Mouse (Mus musculus) stomach, postnatal 0 days (tissue): ENCODE results near the gene Dact1.

Source experiments
- CTCF ChIP-seq: IDR thresholded peaks from 2 replicates; pipeline ENCODE4 v1.5.1; 2016; ENCODE audit warnings: antibody characterized with exemption, low read depth, mild to moderate bottlenecking, moderate library complexity
- EP300 ChIP-seq: optimal IDR thresholded peaks from 2 replicates; pipeline ENCODE3; 2016; ENCODE audit warnings: antibody characterized with exemption

DNA sequence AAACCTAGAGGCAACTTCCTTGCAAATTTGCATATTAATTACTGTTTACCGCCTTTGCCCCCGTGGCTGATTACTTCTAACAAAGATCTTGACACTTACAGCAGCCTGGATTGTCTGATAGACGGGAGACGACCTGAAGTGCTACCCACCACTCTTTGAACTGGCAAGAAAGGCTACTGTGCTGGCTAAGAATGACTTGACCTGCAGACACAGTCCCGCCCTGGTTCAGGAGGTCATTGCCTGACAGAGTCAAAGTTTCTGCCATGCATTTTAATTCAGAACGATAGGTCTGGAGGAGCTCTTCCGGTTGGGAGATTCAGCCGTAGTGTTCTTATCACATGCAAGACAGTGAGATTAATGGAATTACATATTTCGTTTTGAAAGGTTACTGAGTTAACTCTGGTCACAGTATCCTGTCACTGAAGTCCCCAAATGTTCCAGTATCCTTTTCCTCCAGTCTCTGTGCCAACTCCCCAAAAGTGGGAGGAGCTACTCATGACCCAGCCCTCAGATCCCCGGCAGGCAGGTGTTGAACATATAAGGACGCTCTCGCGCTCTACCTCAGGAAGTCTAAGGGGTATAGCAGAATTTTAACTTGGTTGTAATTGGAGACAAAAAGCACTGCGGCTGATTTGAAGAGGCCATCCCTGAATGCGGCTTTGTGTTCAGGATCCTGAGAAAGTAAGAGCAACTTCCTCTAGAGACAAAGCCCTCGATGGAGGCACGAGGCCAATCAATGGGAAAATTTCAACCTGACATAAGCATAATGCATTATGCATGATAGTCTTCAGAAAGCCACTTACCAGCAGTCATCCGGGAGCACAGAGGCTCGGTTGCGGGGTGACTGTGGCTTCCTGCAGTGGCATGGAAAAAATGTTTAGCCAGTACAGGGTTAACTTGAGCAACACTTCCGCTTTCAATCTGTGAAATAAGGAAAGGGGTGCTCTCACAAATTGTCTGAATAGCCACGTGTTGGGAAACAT, 15.4 kb upstream of the Dact1 start:
- TF ChIP-seq CTCF (no peak), EP300 (no peak)
